Mouse (Mus musculus) MEL (cell line): ENCODE data around the gene Pip4k2b. TPM values are rescaled to one million over a fixed set of nuclear protein-coding genes. Genes with fewer than 3 reads are reported as not detected.

ENCODE experiments used
- DNase-seq: peaks from one replicate; pipeline ENCODE4 v3.0.0; 2011; ENCODE audit warnings: low read depth, low spot score
- H3K27ac ChIP-seq: 2 replicates; pipeline ENCODE4 v1.5.1; 2012; ENCODE audit warnings: low read depth, mild to moderate bottlenecking, control low read depth, low read length, moderate library complexity; ENCODE audit not compliant: control insufficient read depth
- H3K27me3 ChIP-seq, 2 experiments: fragments of 150-350 bp in 1 of 2; sonication (generic) in 1 of 2; 2 replicates each; pipeline ENCODE4 v1.6.1; 2012; ENCODE audit warnings: low read length in 2 of 2, mild to moderate bottlenecking in 2 of 2, improper control_type of control experiment in 1 of 2, moderate library complexity in 1 of 2; ENCODE audit not compliant: insufficient read depth in 2 of 2, control insufficient read depth in 1 of 2
- H3K36me3 ChIP-seq, 2 experiments: 2 replicates each; pipeline ENCODE4 v1.6.1; 2012 to 2014; ENCODE audit warnings: low read length in 2 of 2, improper control_type of control experiment in 1 of 2, inconsistent platforms in 1 of 2, mild to moderate bottlenecking in 1 of 2; ENCODE audit not compliant: insufficient read depth in 2 of 2, control insufficient read depth in 1 of 2
- H3K4me1 ChIP-seq, 2 experiments: fragments of 150-350 bp in 1 of 2; sonication (generic) in 1 of 2; 2 replicates each; pipeline ENCODE4 v1.6.1; 2012; ENCODE audit warnings: low read length in 2 of 2, improper control_type of control experiment in 1 of 2, mild to moderate bottlenecking in 1 of 2; ENCODE audit not compliant: insufficient read depth in 2 of 2, control insufficient read depth in 1 of 2
- H3K4me3 ChIP-seq, 2 experiments: fragments of 150-350 bp in 1 of 2; sonication (generic) in 1 of 2; 2 replicates each; pipeline ENCODE4 v1.5.1; 2012; ENCODE audit warnings: low read depth in 2 of 2, low read length in 2 of 2, mild to moderate bottlenecking in 2 of 2, moderate library complexity in 2 of 2, control low read depth in 1 of 2, improper control_type of control experiment in 1 of 2; ENCODE audit not compliant: control insufficient read depth in 1 of 2, insufficient read depth in 1 of 2
- H3K79me2 ChIP-seq: 2 replicates; pipeline ENCODE4 v1.6.1; 2012; ENCODE audit warnings: mild to moderate bottlenecking, low read length, moderate library complexity; ENCODE audit not compliant: control insufficient read depth, poor library complexity, insufficient read depth
- H3K9ac ChIP-seq: 2 replicates; pipeline ENCODE4 v1.6.1; 2012; ENCODE audit warnings: low read depth, mild to moderate bottlenecking, control low read depth, low read length, moderate library complexity; ENCODE audit not compliant: control insufficient read depth, poor library complexity, severe bottlenecking
- H3K9me3 ChIP-seq: fragments of 150-350 bp; sonication (generic); replicated peaks from 2 replicates; pipeline ENCODE4 v1.6.1; 2012; ENCODE audit warnings: mild to moderate bottlenecking, low read length, improper control_type of control experiment, moderate library complexity; ENCODE audit not compliant: insufficient read depth
- CTCF ChIP-seq, 3 experiments: IDR thresholded peaks in 2 of 3; conservative IDR thresholded peaks in 1 of 3; 2 replicates each; pipeline ENCODE4 v1.5.1; 2011 to 2012; ENCODE audit warnings: low read length in 3 of 3, low read depth in 2 of 3, mild to moderate bottlenecking in 2 of 3, improper control_type of control experiment in 1 of 3, inconsistent platforms in 1 of 3, mixed read lengths in 1 of 3, moderate library complexity in 1 of 3; ENCODE audit not compliant: control insufficient read depth in 1 of 3, insufficient read depth in 1 of 3, poor library complexity in 1 of 3, severe bottlenecking in 1 of 3
- E2F4 ChIP-seq: IDR thresholded peaks from 2 replicates; pipeline ENCODE4 v1.6.1; 2011; ENCODE audit warnings: low read depth, low read length, improper control_type of control experiment, borderline replicate concordance
- EP300 ChIP-seq, 2 experiments: IDR thresholded peaks; 2 replicates each; pipeline ENCODE4 v1.6.1; 2011; ENCODE audit warnings: improper control_type of control experiment in 2 of 2, low read length in 2 of 2, low read depth in 1 of 2, mild to moderate bottlenecking in 1 of 2
- GABPA ChIP-seq: IDR thresholded peaks from 2 replicates; pipeline ENCODE4 v1.6.1; 2012; ENCODE audit warnings: low read depth, mild to moderate bottlenecking, inconsistent platforms, low read length, improper control_type of control experiment, moderate library complexity
- HCFC1 ChIP-seq: IDR thresholded peaks from 2 replicates; pipeline ENCODE4 v1.6.1; 2012; ENCODE audit warnings: low read depth, mild to moderate bottlenecking, inconsistent platforms, low read length, improper control_type of control experiment, moderate library complexity
- JUND ChIP-seq: IDR thresholded peaks from 2 replicates; pipeline ENCODE4 v1.6.1; 2011; ENCODE audit warnings: low read depth, mild to moderate bottlenecking, improper control_type of control experiment, low read length
- KAT2A ChIP-seq: conservative IDR thresholded peaks from 2 replicates; pipeline ENCODE4 v1.6.1; 2012; ENCODE audit warnings: low read depth, low read length, improper control_type of control experiment, inconsistent platforms
- MAX ChIP-seq: IDR thresholded peaks from 2 replicates; pipeline ENCODE4 v1.6.1; 2011; ENCODE audit warnings: low read length, improper control_type of control experiment
- MAZ ChIP-seq: IDR thresholded peaks from 2 replicates; pipeline ENCODE4 v1.6.1; 2012; ENCODE audit warnings: low read depth, mild to moderate bottlenecking, inconsistent platforms, low read length, improper control_type of control experiment
- MXI1 ChIP-seq: IDR thresholded peaks from 2 replicates; pipeline ENCODE4 v1.6.1; 2011; ENCODE audit warnings: mild to moderate bottlenecking, low read depth, low read length, improper control_type of control experiment
- MYC ChIP-seq: IDR thresholded peaks from 2 replicates; pipeline ENCODE4 v1.6.1; 2011; ENCODE audit warnings: low read depth, mild to moderate bottlenecking, low read length, improper control_type of control experiment, moderate library complexity
- POLR2A ChIP-seq, 2 experiments: IDR thresholded peaks; 2 replicates each; pipeline ENCODE4 v1.6.1; 2011 to 2012; ENCODE audit warnings: low read length in 2 of 2, mild to moderate bottlenecking in 2 of 2, control low read depth in 1 of 2, improper control_type of control experiment in 1 of 2, low read depth in 1 of 2, moderate library complexity in 1 of 2; ENCODE audit not compliant: control insufficient read depth in 1 of 2, insufficient read depth in 1 of 2, poor library complexity in 1 of 2
- POLR2AphosphoS2 ChIP-seq: IDR thresholded peaks from 2 replicates; pipeline ENCODE4 v1.6.1; 2011; ENCODE audit warnings: low read length, improper control_type of control experiment
- RAD21 ChIP-seq: IDR thresholded peaks from 2 replicates; pipeline ENCODE4 v1.6.1; 2011; ENCODE audit warnings: mild to moderate bottlenecking, low read depth, low read length, improper control_type of control experiment
- RCOR1 ChIP-seq: IDR thresholded peaks from 2 replicates; pipeline ENCODE4 v1.6.1; 2012; ENCODE audit warnings: low read depth, mild to moderate bottlenecking, inconsistent platforms, low read length, improper control_type of control experiment
- SMC3 ChIP-seq: IDR thresholded peaks from 2 replicates; pipeline ENCODE4 v1.6.1; 2011; ENCODE audit warnings: low read depth, low read length, improper control_type of control experiment
- TBP ChIP-seq: IDR thresholded peaks from 2 replicates; pipeline ENCODE4 v1.8.0; 2011; ENCODE audit warnings: low read depth, low read length, improper control_type of control experiment
- ZC3H11A ChIP-seq: IDR thresholded peaks from 2 replicates; pipeline ENCODE4 v1.6.1; 2012; ENCODE audit warnings: low read depth, mild to moderate bottlenecking, inconsistent platforms, low read length, improper control_type of control experiment
- ZMIZ1 ChIP-seq: IDR thresholded peaks from 2 replicates; pipeline ENCODE4 v1.6.1; 2012; ENCODE audit warnings: low read depth, mild to moderate bottlenecking, inconsistent platforms, low read length, improper control_type of control experiment, moderate library complexity
- ZNF384 ChIP-seq: IDR thresholded peaks from 2 replicates; pipeline ENCODE4 v1.6.1; 2012; ENCODE audit warnings: low read depth, mild to moderate bottlenecking, inconsistent platforms, low read length, improper control_type of control experiment
- polyA plus RNA-seq, 2 experiments: library from polyadenylated mRNA; stranded (reverse) in 1 of 2; unstranded in 1 of 2; fragments of >175 nt in 1 of 2; fragments of >200 nt in 1 of 2; gene quantifications; 2 replicates each; pipeline versions ENCODE4 v1.2.1 to v1.2.4; 2012; ENCODE audit warnings: low replicate concordance in 2 of 2, low read depth in 1 of 2; ENCODE audit not compliant: insufficient read length in 2 of 2, insufficient read depth in 1 of 2, missing spikeins in 1 of 2
- total RNA-seq: library from RNA; depleted of rRNA; stranded (reverse); fragments of 300-350 nt; gene quantifications from 2 replicates; pipeline ENCODE4 v1.2.3, GENCODE M21; 2012

Pip4k2b gene
- total and polyA plus RNA-seq, 3 experiments, result 40.2 to 57.3 (median 43.4) TPM

GRCm38 (mm10) chr11:97714356-97714755 lies 30.1 kb downstream of the Pip4k2b start:
- DNase-seq, result peak; percentile 74
- no peak overlapping the region for H3K4me3 ChIP-seq
- TF ChIP-seq EP300 (IDR thresholded peaks at IDR 0.05; ENCODE audit: low read depth in 1 of 2, low read length in 2 of 2) (no peak), ZC3H11A (0 out of 2 replicates have a peak, but pooled peaks have one; percentile 4), ZMIZ1 (peak; percentile 39; the same call in 1 of the 2 replicates), MYC (peak; percentile 96), MAZ (0 out of 2 replicates have a peak, but pooled peaks have one; percentile 32), POLR2A (IDR thresholded peaks at IDR 0.05; ENCODE audit: control insufficient read depth in 1 of 2, insufficient read depth in 1 of 2, low read depth in 1 of 2, low read length in 2 of 2, poor library complexity in 1 of 2) (0 out of 4 replicates have a peak, but pooled peaks of 1 of the 2 experiments have one; percentile 26), MXI1 (0 out of 2 replicates have a peak, but pooled peaks have one; percentile 15), ZNF384 (peak; percentile 63), CTCF (IDR thresholded peaks at IDR 0.05 in 2 of 3, conservative IDR thresholded peaks at IDR 0.05 in 1 of 3; ENCODE audit: control insufficient read depth in 1 of 3, insufficient read depth in 1 of 3, low read depth in 2 of 3, low read length in 3 of 3, poor library complexity in 1 of 3, severe bottlenecking in 1 of 3) (peak; percentile 36 to 70 (median 46); a peak in 4 of 6 replicates), E2F4 (no peak), HCFC1 (no peak), TBP (no peak), JUND (0 out of 2 replicates have a peak, but pooled peaks have one; percentile 31), RCOR1 (0 out of 2 replicates have a peak, but pooled peaks have one; percentile 15), KAT2A (no peak), SMC3 (peak; percentile 43), RAD21 (peak; percentile 23), POLR2AphosphoS2 (peak; percentile 65; the same call in 1 of the 2 replicates)
- peaks cover 3 to 6% of the 10 kb centered on the region in 2 experiments; a peak in 2 of 4 replicates for H3K36me3 ChIP-seq
- no peaks in the 10 kb centered on the region for H3K9me3 ChIP-seq
- H3K9ac ChIP-seq, result no peak overlapping the region
- H3K4me1 ChIP-seq, result peaks cover 0 to 3% of the 10 kb centered on the region in 2 experiments; a peak in 2 of 4 replicates
- H3K79me2 ChIP-seq, result no peaks in the 10 kb centered on the region
- H3K27ac ChIP-seq, result no peak overlapping the region
- no peaks in the 10 kb centered on the region for H3K27me3 ChIP-seq

GRCm38 (mm10) chr11:97713896-97714295 lies 30.6 kb downstream of the Pip4k2b start:
- Histone ChIP-seq H3K9ac (no peak overlapping the region), H3K79me2 (0 out of 2 replicates have a peak, but pooled peaks cover 1% of the 10 kb centered on the region), H3K9me3 (no peaks in the 10 kb centered on the region), H3K4me1 (peaks cover 0 to 3% of the 10 kb centered on the region in 2 experiments; a peak in 2 of 4 replicates), H3K27me3 (no peaks in the 10 kb centered on the region), H3K36me3 (peaks cover 3 to 9% of the 10 kb centered on the region in 2 experiments; a peak in 2 of 4 replicates), H3K4me3 (no peak overlapping the region), H3K27ac (no peak overlapping the region)
- DNase-seq, result no peak
- TF ChIP-seq HCFC1 (no peak), GABPA (no peak), POLR2AphosphoS2 (peak; percentile 75; the same call in 1 of the 2 replicates), MAX (no peak), MXI1 (no peak), JUND (no peak)
